Mouse (Mus musculus) limb, embryonic 13.5 days (tissue): ENCODE data around the gene Pdia3. TPM values are rescaled to one million over a fixed set of nuclear protein-coding genes. Genes with fewer than 3 reads are reported as not detected.

Source experiments
- ATAC-seq: fragments of 200-750 bp; cut with Nextera tagmentation; 2 replicates; pipeline ENCODE4 v1.8.0; 2017; ENCODE audit warnings: low read depth, moderate number of reproducible peaks, moderate TSS enrichment; ENCODE audit not compliant: low FRiP score
- H3K27ac ChIP-seq: fragments of 300-500 bp; sonication (generic); 2 replicates; pipeline ENCODE4 v1.5.1; 2015; ENCODE audit warnings: inconsistent platforms, mild to moderate bottlenecking, moderate library complexity
- H3K27me3 ChIP-seq: fragments of 300-500 bp; sonication (generic); 2 replicates; pipeline ENCODE4 v1.6.1; 2015; ENCODE audit warnings: mild to moderate bottlenecking, inconsistent platforms
- H3K36me3 ChIP-seq: fragments of 300-500 bp; sonication (generic); 2 replicates; pipeline ENCODE4 v1.6.1; 2015; ENCODE audit warnings: inconsistent platforms, mild to moderate bottlenecking, moderate library complexity
- H3K4me1 ChIP-seq: fragments of 300-500 bp; sonication (generic); 2 replicates; pipeline ENCODE4 v1.6.1; 2015; ENCODE audit warnings: inconsistent platforms
- H3K4me2 ChIP-seq: fragments of 300-500 bp; sonication (generic); replicated peaks from 2 replicates; pipeline ENCODE4 v1.6.1; 2015; ENCODE audit warnings: inconsistent platforms, mild to moderate bottlenecking, moderate library complexity
- H3K4me3 ChIP-seq: fragments of 300-500 bp; sonication (generic); 2 replicates; pipeline ENCODE4 v1.5.1; 2015; ENCODE audit warnings: moderate library complexity, mild to moderate bottlenecking, inconsistent platforms
- H3K9ac ChIP-seq: fragments of 300-500 bp; sonication (generic); 2 replicates; pipeline ENCODE4 v1.6.1; 2015; ENCODE audit warnings: mild to moderate bottlenecking, inconsistent platforms
- H3K9me3 ChIP-seq: fragments of 300-500 bp; sonication (generic); 2 replicates; pipeline ENCODE4 v1.6.1; 2016; ENCODE audit warnings: inconsistent platforms
- WGBS: fragments of 180-500 bp; shearing (Covaris S2); methylation state at CpG from one replicate; pipeline ENCODE4 v1.1.7; 2015; 5-methylcytosine and 5-hydroxymethylcytosine counted together
- polyA plus RNA-seq: library from polyadenylated mRNA; unstranded; fragments of >200 nt; fragmentation: Nextera tagmentation; extraction: Ambion mirVana; gene quantifications from 2 replicates; pipeline ENCODE4 v1.2.1, GENCODE M21; 2015

The Pdia3 gene
- polyA plus RNA-seq, 1 experiment from 2014 or later: 810 TPM

GRCm38 (mm10) chr2:121415591-121415990 lies 2.0 kb downstream of the Pdia3 start:
- H3K9ac ChIP-seq: 0 out of 2 replicates have a peak overlapping the region, but pooled peaks have one; percentile 99
- ATAC-seq: no peak
- 80% methylated on average over 3 of the region's 3 CpGs for WGBS

GRCm38 (mm10) chr2:121416356-121416755 lies 2.8 kb downstream of the Pdia3 start:
- Histone ChIP-seq H3K4me3 (peak overlapping the region; percentile 98), H3K9ac (no peak overlapping the region), H3K4me2 (peak overlapping the region; percentile 70), H3K27ac (no peak overlapping the region), H3K9me3 (no peaks in the 10 kb centered on the region), H3K36me3 (peaks cover 47% of the 10 kb centered on the region), H3K27me3 (no peaks in the 10 kb centered on the region), H3K4me1 (peaks cover 30% of the 10 kb centered on the region)
- 93% methylated on average over 6 of the region's 6 CpGs for WGBS
- no peak for ATAC-seq

More at GRCm38 (mm10) chr2:121415591-121415990, 2.0 kb downstream of the Pdia3 start:
- Histone ChIP-seq H3K27ac (no peak overlapping the region), H3K4me2 (peak overlapping the region; percentile 70), H3K9me3 (no peaks in the 10 kb centered on the region), H3K4me1 (peaks cover 30% of the 10 kb centered on the region), H3K4me3 (peak overlapping the region; percentile 98), H3K36me3 (peaks cover 43% of the 10 kb centered on the region), H3K27me3 (no peaks in the 10 kb centered on the region)

- Histone ChIP-seq H3K36me3 (peaks cover 67% of the 10 kb centered on the region), H3K27ac (no peak overlapping the region), H3K4me1 (peaks cover 25% of the 10 kb centered on the region), H3K4me3 (no peak overlapping the region), H3K4me2 (no peak overlapping the region), H3K27me3 (no peaks in the 10 kb centered on the region), H3K9ac (no peak overlapping the region), H3K9me3 (no peaks in the 10 kb centered on the region)
- WGBS: 87% methylated on average over 3 of the region's 3 CpGs
- ATAC-seq: no peak
Measured at GRCm38 (mm10) chr2:121418476-121418875, 4.9 kb downstream of the Pdia3 start.

- no peak overlapping the region for H3K4me2 ChIP-seq
- H3K36me3 ChIP-seq: peaks cover 86% of the 10 kb centered on the region
- ATAC-seq: no peak
- no peaks in the 10 kb centered on the region for H3K9me3 ChIP-seq
- no peak overlapping the region for H3K27ac ChIP-seq
- H3K27me3 ChIP-seq: no peaks in the 10 kb centered on the region
- WGBS: 92% methylated on average over 2 of the region's 2 CpGs
- H3K4me3 ChIP-seq: no peak overlapping the region
- H3K4me1 ChIP-seq: no peaks in the 10 kb centered on the region
- H3K9ac ChIP-seq: no peak overlapping the region
Measured at GRCm38 (mm10) chr2:121423166-121423565, 9.6 kb downstream of the Pdia3 start.

- peaks cover 93% of the 10 kb centered on the region for H3K36me3 ChIP-seq
- ATAC-seq: no peak
- 95% methylated on average over 2 of the region's 2 CpGs for WGBS
Measured at GRCm38 (mm10) chr2:121425890-121426289, 12.3 kb downstream of the Pdia3 start.

GRCm38 (mm10) chr2:121434854-121435253 lies 21.3 kb downstream of the Pdia3 start:
- no peak overlapping the region for H3K9ac ChIP-seq
- H3K4me1 ChIP-seq: no peaks in the 10 kb centered on the region
- peaks cover 96% of the 10 kb centered on the region for H3K36me3 ChIP-seq
- WGBS: 97% methylated on average over 1 of the region's 1 CpGs
- H3K9me3 ChIP-seq: no peaks in the 10 kb centered on the region
- H3K27ac ChIP-seq: no peak overlapping the region
- no peaks in the 10 kb centered on the region for H3K27me3 ChIP-seq
- no peak overlapping the region for H3K4me2 ChIP-seq
- ATAC-seq: no peak
- H3K4me3 ChIP-seq: no peak overlapping the region

More at GRCm38 (mm10) chr2:121425890-121426289, 12.3 kb downstream of the Pdia3 start:
- H3K27me3 ChIP-seq: no peaks in the 10 kb centered on the region
- no peaks in the 10 kb centered on the region for H3K4me1 ChIP-seq
- H3K4me2 ChIP-seq: no peak overlapping the region
- no peak overlapping the region for H3K27ac ChIP-seq
- no peak overlapping the region for H3K4me3 ChIP-seq
- H3K9me3 ChIP-seq: no peaks in the 10 kb centered on the region
- H3K9ac ChIP-seq: no peak overlapping the region

- no peak for ATAC-seq
- no peak overlapping the region for H3K4me2 ChIP-seq
- H3K9me3 ChIP-seq: no peaks in the 10 kb centered on the region
- no peak overlapping the region for H3K9ac ChIP-seq
- peaks cover 49% of the 10 kb centered on the region for H3K36me3 ChIP-seq
- H3K4me1 ChIP-seq: peaks cover 19% of the 10 kb centered on the region
- 62% methylated on average over 4 of the region's 4 CpGs for WGBS
- no peak overlapping the region for H3K4me3 ChIP-seq
- H3K27me3 ChIP-seq: peaks cover 14% of the 10 kb centered on the region; the same call in 1 of the 2 replicates
- no peak overlapping the region for H3K27ac ChIP-seq
Measured at GRCm38 (mm10) chr2:121439746-121440145, 26.2 kb downstream of the Pdia3 start.

GRCm38 (mm10) chr2:121440834-121441605 lies 27.4 kb downstream of the Pdia3 start:
- H3K27me3 ChIP-seq: peaks cover 14% of the 10 kb centered on the region; the same call in 1 of the 2 replicates
- H3K4me2 ChIP-seq: peak overlapping the region; percentile 92; the same call in 1 of the 2 replicates

GRCm38 (mm10) chr2:121441800-121442199 lies 28.2 kb downstream of the Pdia3 start:
- Histone ChIP-seq H3K9me3 (no peaks in the 10 kb centered on the region), H3K4me1 (peaks cover 19% of the 10 kb centered on the region), H3K9ac (peak overlapping the region; percentile 64), H3K4me3 (peak overlapping the region; percentile 54), H3K4me2 (peak overlapping the region; percentile 92), H3K36me3 (peaks cover 31% of the 10 kb centered on the region), H3K27ac (no peak overlapping the region), H3K27me3 (peaks cover 14% of the 10 kb centered on the region; the same call in 1 of the 2 replicates)
- WGBS: 7% methylated on average over 11 of the region's 11 CpGs
- no peak for ATAC-seq

More at GRCm38 (mm10) chr2:121440834-121441605, 27.4 kb downstream of the Pdia3 start:
- Histone ChIP-seq H3K9ac (no peak overlapping the region; the same call in 1 of the 2 replicates), H3K9me3 (no peaks in the 10 kb centered on the region), H3K36me3 (peaks cover 37% of the 10 kb centered on the region), H3K4me1 (peaks cover 19% of the 10 kb centered on the region), H3K27ac (no peak overlapping the region), H3K4me3 (no peak overlapping the region)
- 58% methylated on average over 5 of the region's 5 CpGs for WGBS
- ATAC-seq: no peak

- no peak overlapping the region for H3K27ac ChIP-seq
- peaks cover 25% of the 10 kb centered on the region for H3K36me3 ChIP-seq
- H3K9ac ChIP-seq: peak overlapping the region; percentile 64
- under 1% methylated on average over 30 of the region's 30 CpGs for WGBS
- peaks cover 19% of the 10 kb centered on the region for H3K4me1 ChIP-seq
- peaks cover 14% of the 10 kb centered on the region; the same call in 1 of the 2 replicates for H3K27me3 ChIP-seq
- peak; percentile 81 for ATAC-seq
- H3K9me3 ChIP-seq: no peaks in the 10 kb centered on the region
- peak overlapping the region; percentile 54 for H3K4me3 ChIP-seq
- peak overlapping the region; percentile 92 for H3K4me2 ChIP-seq
Measured at GRCm38 (mm10) chr2:121442259-121443067, 28.9 kb downstream of the Pdia3 start.

GRCm38 (mm10) chr2:121443068-121443349 lies 29.4 kb downstream of the Pdia3 start:
- H3K27me3 ChIP-seq: peaks cover 14% of the 10 kb centered on the region; the same call in 1 of the 2 replicates
- H3K36me3 ChIP-seq: peaks cover 20% of the 10 kb centered on the region
- no peak overlapping the region for H3K27ac ChIP-seq
- peak overlapping the region; percentile 54 for H3K4me3 ChIP-seq
- ATAC-seq: no peak
- H3K9ac ChIP-seq: peak overlapping the region; percentile 64
- 3% methylated on average over 8 of the region's 8 CpGs for whole genome bisulfite sequencing
- peak overlapping the region; percentile 92 for H3K4me2 ChIP-seq
- H3K9me3 ChIP-seq: no peaks in the 10 kb centered on the region
- peaks cover 22% of the 10 kb centered on the region for H3K4me1 ChIP-seq

- Histone ChIP-seq H3K36me3 (peaks cover 8% of the 10 kb centered on the region; the same call in 1 of the 2 replicates), H3K4me1 (peaks cover 23% of the 10 kb centered on the region)
Measured at GRCm38 (mm10) chr2:121444178-121444577, 30.6 kb downstream of the Pdia3 start, which contains the start of gene Ell3. Gene Ell3, minus strand, starts transcription at chr2:121444278.

More at GRCm38 (mm10) chr2:121444178-121444577, 30.6 kb downstream of the Pdia3 start, which contains the start of gene Ell3:
- Histone ChIP-seq H3K9ac (peak within 1 kb of the TSS; percentile 64; the same call in 1 of the 2 replicates), H3K27me3 (peaks cover 14% of the 10 kb centered on the region; the same call in 1 of the 2 replicates), H3K4me2 (peak within 1 kb of the TSS; percentile 92), H3K9me3 (no peaks in the 10 kb centered on the region), H3K27ac (no peak within 1 kb of the TSS), H3K4me3 (peak within 1 kb of the TSS; percentile 54)
- no peak for ATAC-seq
- WGBS: 80% methylated on average over 1 of the region's 1 CpGs
